Mouse (Mus musculus) forebrain, embryonic 13.5 days (tissue): ENCODE measurements at regions not wholly inside any gene's neighbourhood (a gene's known extent, or its start where the extent isn't known, plus 50 kb on each side); places are given as distances from the start of the nearest gene placed in this dataset.

Experiments used
- ATAC-seq: fragments of 200-750 bp; cut with Nextera tagmentation; 2 replicates; pipeline ENCODE4 v1.8.0; 2017
- H3K27ac ChIP-seq: fragments of 300-500 bp; sonication (generic); 2 replicates; pipeline ENCODE4 v1.5.1; 2015; ENCODE audit warnings: inconsistent platforms, mild to moderate bottlenecking, moderate library complexity
- H3K27me3 ChIP-seq: fragments of 300-500 bp; sonication (generic); 2 replicates; pipeline ENCODE4 v1.6.1; 2015; ENCODE audit warnings: mild to moderate bottlenecking, inconsistent platforms
- H3K36me3 ChIP-seq: fragments of 300-500 bp; sonication (generic); 2 replicates; pipeline ENCODE4 v1.6.1; 2015; ENCODE audit warnings: mild to moderate bottlenecking, inconsistent platforms; ENCODE audit not compliant: poor library complexity, severe bottlenecking
- H3K4me1 ChIP-seq: fragments of 300-500 bp; sonication (generic); 2 replicates; pipeline ENCODE4 v1.6.1; 2015; ENCODE audit warnings: inconsistent platforms
- H3K4me2 ChIP-seq: fragments of 300-500 bp; sonication (generic); 2 replicates; pipeline ENCODE4 v1.6.1; 2015; ENCODE audit warnings: inconsistent platforms, mild to moderate bottlenecking, moderate library complexity
- H3K4me3 ChIP-seq: fragments of 300-500 bp; sonication (generic); 2 replicates; pipeline ENCODE4 v1.5.1; 2015; ENCODE audit warnings: mild to moderate bottlenecking, inconsistent platforms
- H3K9ac ChIP-seq: fragments of 300-500 bp; sonication (generic); 2 replicates; pipeline ENCODE4 v1.6.1; 2015; ENCODE audit warnings: mild to moderate bottlenecking, inconsistent platforms
- H3K9me3 ChIP-seq: fragments of 300-500 bp; sonication (generic); replicated peaks from 2 replicates; pipeline ENCODE4 v1.6.1; 2016; ENCODE audit warnings: inconsistent platforms
- WGBS: fragments of 180-500 bp; shearing (Covaris S2); methylation state at CpG from one replicate; pipeline ENCODE4 v1.1.7; 2015; 5-methylcytosine and 5-hydroxymethylcytosine counted together

- no peak overlapping the region for H3K4me2 ChIP-seq
- peaks cover 5% of the 10 kb centered on the region; the same call in 1 of the 2 replicates for H3K9me3 ChIP-seq
- no peaks in the 10 kb centered on the region for H3K4me1 ChIP-seq
- no peak overlapping the region for H3K9ac ChIP-seq
- no peak for ATAC-seq
- H3K4me3 ChIP-seq, result no peak overlapping the region
- H3K27me3 ChIP-seq, result no peaks in the 10 kb centered on the region
- no peaks in the 10 kb centered on the region for H3K36me3 ChIP-seq
- 79% methylated on average over 13 of the region's 13 CpGs for WGBS
- H3K27ac ChIP-seq, result no peak overlapping the region
Measured at GRCm38 (mm10) chr10:126664408-126665083, 236.6 kb downstream of the Atp23 start.

GRCm38 (mm10) chr10:126663461-126664013, 237.6 kb downstream of the Atp23 start:
- ATAC-seq, result no peak
- 82% methylated on average over 15 of the region's 15 CpGs for WGBS
- Histone ChIP-seq H3K9me3 (peaks cover 5% of the 10 kb centered on the region; the same call in 1 of the 2 replicates), H3K27ac (no peak overlapping the region), H3K4me3 (no peak overlapping the region), H3K4me2 (no peak overlapping the region), H3K36me3 (no peaks in the 10 kb centered on the region), H3K9ac (no peak overlapping the region), H3K27me3 (no peaks in the 10 kb centered on the region), H3K4me1 (no peaks in the 10 kb centered on the region)

- H3K4me2 ChIP-seq, result no peak overlapping the region
- H3K27ac ChIP-seq, result no peak overlapping the region
- no peak for ATAC-seq
- no peak overlapping the region for H3K4me3 ChIP-seq
- H3K9ac ChIP-seq, result no peak overlapping the region
- H3K27me3 ChIP-seq, result no peaks in the 10 kb centered on the region
- H3K9me3 ChIP-seq, result peaks cover 5% of the 10 kb centered on the region; the same call in 1 of the 2 replicates
- H3K36me3 ChIP-seq, result no peaks in the 10 kb centered on the region
- 92% methylated on average over 6 of the region's 6 CpGs for WGBS
- H3K4me1 ChIP-seq, result no peaks in the 10 kb centered on the region
Measured at GRCm38 (mm10) chr10:126662765-126663164, 238.4 kb downstream of the Atp23 start.

- 70% methylated on average over 5 of the region's 5 CpGs for WGBS
- 0 out of 2 replicates have a peak, but pooled peaks have one; percentile 16 for ATAC-seq
- Histone ChIP-seq H3K27ac (no peak overlapping the region), H3K4me3 (no peak overlapping the region), H3K9ac (no peak overlapping the region), H3K4me1 (no peaks in the 10 kb centered on the region), H3K36me3 (no peaks in the 10 kb centered on the region), H3K4me2 (no peak overlapping the region), H3K9me3 (peaks cover 5% of the 10 kb centered on the region; the same call in 1 of the 2 replicates), H3K27me3 (no peaks in the 10 kb centered on the region)
Measured at GRCm38 (mm10) chr10:126661095-126661615, 240.0 kb downstream of the Atp23 start.

- Histone ChIP-seq H3K4me2 (no peak overlapping the region), H3K9ac (no peak overlapping the region), H3K36me3 (no peaks in the 10 kb centered on the region), H3K27ac (no peak overlapping the region), H3K27me3 (no peaks in the 10 kb centered on the region), H3K9me3 (peaks cover 5% of the 10 kb centered on the region; the same call in 1 of the 2 replicates), H3K4me1 (no peaks in the 10 kb centered on the region), H3K4me3 (no peak overlapping the region)
- 74% methylated on average over 9 of the region's 9 CpGs for WGBS
- ATAC-seq, result no peak
Measured at GRCm38 (mm10) chr10:126660024-126660423, 241.1 kb downstream of the Atp23 start.

GRCm38 (mm10) chr10:126652693-126653092, 248.5 kb downstream of the Atp23 start:
- ATAC-seq, result no peak

GRCm38 (mm10) chr10:126646587-126646986, 254.6 kb downstream of the Atp23 start:
- Histone ChIP-seq H3K9me3 (no peaks in the 10 kb centered on the region), H3K9ac (no peak overlapping the region), H3K4me2 (no peak overlapping the region), H3K27ac (no peak overlapping the region), H3K36me3 (no peaks in the 10 kb centered on the region), H3K4me1 (peaks cover 10% of the 10 kb centered on the region), H3K4me3 (no peak overlapping the region), H3K27me3 (no peaks in the 10 kb centered on the region)
- 24% methylated on average over 4 of the region's 4 CpGs for WGBS
- ATAC-seq, result no peak

More at GRCm38 (mm10) chr10:126652693-126653092, 248.5 kb downstream of the Atp23 start:
- Histone ChIP-seq H3K9me3 (no peaks in the 10 kb centered on the region), H3K36me3 (no peaks in the 10 kb centered on the region), H3K9ac (no peak overlapping the region), H3K4me3 (no peak overlapping the region), H3K4me2 (no peak overlapping the region), H3K4me1 (no peaks in the 10 kb centered on the region), H3K27me3 (no peaks in the 10 kb centered on the region), H3K27ac (no peak overlapping the region)
- WGBS, result 91% methylated on average over 3 of the region's 3 CpGs

GRCm38 (mm10) chr10:126641792-126642289, 259.3 kb downstream of the Atp23 start:
- Histone ChIP-seq H3K9ac (no peak overlapping the region), H3K27ac (peak overlapping the region; percentile 10; the same call in 1 of the 2 replicates), H3K27me3 (no peaks in the 10 kb centered on the region), H3K4me1 (peaks cover 13% of the 10 kb centered on the region), H3K4me3 (no peak overlapping the region), H3K4me2 (peak overlapping the region; percentile 6; the same call in 1 of the 2 replicates), H3K36me3 (no peaks in the 10 kb centered on the region), H3K9me3 (no peaks in the 10 kb centered on the region)
- peak; percentile 50; the same call in 1 of the 2 replicates for ATAC-seq
- 23% methylated on average over 9 of the region's 9 CpGs for WGBS

- H3K4me1 ChIP-seq, result no peaks in the 10 kb centered on the region
Measured at GRCm38 (mm10) chr10:126634731-126635130, 266.4 kb downstream of the Atp23 start.

GRCm38 (mm10) chr10:126628057-126628456, 273.1 kb downstream of the Atp23 start:
- Histone ChIP-seq H3K36me3 (no peaks in the 10 kb centered on the region), H3K4me2 (no peak overlapping the region), H3K9ac (no peak overlapping the region), H3K27ac (no peak overlapping the region), H3K4me3 (no peak overlapping the region), H3K9me3 (no peaks in the 10 kb centered on the region), H3K27me3 (no peaks in the 10 kb centered on the region), H3K4me1 (no peaks in the 10 kb centered on the region)
- ATAC-seq, result no peak
- WGBS, result 47% methylated on average over 4 of the region's 4 CpGs

More at GRCm38 (mm10) chr10:126634731-126635130, 266.4 kb downstream of the Atp23 start:
- no peak overlapping the region for H3K9ac ChIP-seq
- no peaks in the 10 kb centered on the region for H3K27me3 ChIP-seq
- H3K27ac ChIP-seq, result no peak overlapping the region
- no peak overlapping the region for H3K4me3 ChIP-seq
- WGBS, result 61% methylated on average over 13 of the region's 13 CpGs
- H3K4me2 ChIP-seq, result no peak overlapping the region
- no peak for ATAC-seq
- no peaks in the 10 kb centered on the region for H3K9me3 ChIP-seq
- H3K36me3 ChIP-seq, result no peaks in the 10 kb centered on the region

- WGBS, result 65% methylated on average over 7 of the region's 7 CpGs
- H3K4me1 ChIP-seq, result peaks cover 6% of the 10 kb centered on the region; the same call in 1 of the 2 replicates
- H3K9me3 ChIP-seq, result no peaks in the 10 kb centered on the region
- H3K27me3 ChIP-seq, result no peaks in the 10 kb centered on the region
- no peak overlapping the region for H3K27ac ChIP-seq
- H3K4me3 ChIP-seq, result no peak overlapping the region
- H3K36me3 ChIP-seq, result no peaks in the 10 kb centered on the region
- H3K4me2 ChIP-seq, result no peak overlapping the region
- no peak overlapping the region for H3K9ac ChIP-seq
- no peak for ATAC-seq
Measured at GRCm38 (mm10) chr10:126625466-126625865, 275.7 kb downstream of the Atp23 start.

GRCm38 (mm10) chr10:126620802-126621201, 280.4 kb downstream of the Atp23 start:
- no peaks in the 10 kb centered on the region for H3K36me3 ChIP-seq
- H3K27me3 ChIP-seq, result no peaks in the 10 kb centered on the region
- peaks cover 19% of the 10 kb centered on the region for H3K4me1 ChIP-seq
- no peak overlapping the region for H3K27ac ChIP-seq
- no peak overlapping the region for H3K4me2 ChIP-seq
- no peaks in the 10 kb centered on the region for H3K9me3 ChIP-seq
- no peak overlapping the region for H3K4me3 ChIP-seq
- H3K9ac ChIP-seq, result no peak overlapping the region
- ATAC-seq, result peak; percentile 53; the same call in 1 of the 2 replicates
- 41% methylated on average over 6 of the region's 6 CpGs for WGBS
